Mouse (Mus musculus): ENCODE data around the gene Gm20838. TPM values are rescaled to one million over a fixed set of nuclear protein-coding genes. Genes with fewer than 3 reads are reported as not detected.
"Not testable (repeated sequence)": the region's sequence is repeated elsewhere in the genome, so short reads cannot be mapped to it uniquely, and the experiment has no call there.

Gene Gm20838
- not detected in 2 replicates for polyA plus RNA-seq (2014; fragmentation: Nextera tagmentation; extraction: Ambion mirVana)

DNA sequence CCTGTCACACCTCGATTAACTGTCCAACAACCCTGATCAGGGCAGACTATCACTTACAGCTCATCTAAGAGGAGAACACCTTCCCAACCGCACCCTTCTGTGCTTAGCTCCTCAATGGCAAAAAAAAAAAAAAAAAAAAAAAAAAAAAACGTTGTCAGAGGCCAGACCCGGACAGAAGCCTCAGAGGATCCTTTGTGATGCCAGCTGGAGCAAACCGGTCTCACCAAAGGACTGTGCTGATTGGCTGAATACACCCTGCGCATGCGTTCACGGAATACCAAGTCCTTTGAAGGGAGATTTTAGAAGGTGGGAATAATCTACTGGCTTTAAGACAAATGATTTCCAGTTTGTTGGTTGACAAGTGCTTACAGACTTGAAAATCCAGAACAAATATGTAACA, at the start of gene Gm20838:
Gene Gm20838 (minus strand): TSS at position 101 of the 400 bp plus-strand sequence.
- not testable (repeated sequence) for H3K4me2 ChIP-seq; H3K4me3 ChIP-seq (ENCODE audit: low read depth, low read length); H3K27ac ChIP-seq (ENCODE audit: low read depth, low read length); ATAC-seq (replicated peaks; ENCODE audit: insufficient number of reproducible peaks, low FRiP score, low TSS enrichment); H3K9ac ChIP-seq (ENCODE audit: low read depth, low read length); H3K4me1 ChIP-seq (ENCODE audit: control insufficient read depth, insufficient read depth, low read length); H3K9me3 ChIP-seq (replicated peaks; ENCODE audit: control insufficient read depth, low read length); H3K27me3 ChIP-seq (ENCODE audit: control insufficient read depth, insufficient read depth, low read length); H3K36me3 ChIP-seq (ENCODE audit: control insufficient read depth, insufficient read depth, low read length)
- WGBS (ENCODE audit: insufficient replicate concordance), result no CpG with 5 or more reads among the region's 8 CpGs
